Mouse (Mus musculus): ENCODE data around the gene Hsd17b14. TPM values are rescaled to one million over a fixed set of nuclear protein-coding genes. Genes with fewer than 3 reads are reported as not detected.
"Not testable (repeated sequence)": the region's sequence is repeated elsewhere in the genome, so short reads cannot be mapped to it uniquely, and the experiment has no call there.

Hsd17b14 gene
- polyA plus RNA-seq, 1 experiment from 2014 or later: 0.10 TPM

- no peak for DNase-seq (ENCODE audit: low spot score, missing footprints)
- peak overlapping the region; percentile 95 for H3K4me2 ChIP-seq
- WGBS: 25% methylated on average over 7 of the region's 7 CpGs
- H3K27me3 ChIP-seq (ENCODE audit: control insufficient read depth, insufficient read depth, low read length): no peaks in the 10 kb centered on the region
- peak overlapping the region; percentile 73 for H3K4me3 ChIP-seq (ENCODE audit: low read depth, low read length)
- no peak overlapping the region for H3K27ac ChIP-seq (ENCODE audit: low read depth, low read length)
- peak overlapping the region; percentile 79 for H3K9ac ChIP-seq (ENCODE audit: low read length)
- H3K9me3 ChIP-seq (ENCODE audit: control insufficient read depth, low read length): no peaks in the 10 kb centered on the region
- H3K36me3 ChIP-seq (ENCODE audit: control insufficient read depth, insufficient read depth, low read length): no peaks in the 10 kb centered on the region
- ATAC-seq (ENCODE audit: low FRiP score): no peak; the same call in 1 of the 2 replicates
- H3K4me1 ChIP-seq (ENCODE audit: control insufficient read depth, insufficient read depth, low read length): peaks cover 8% of the 10 kb centered on the region
Observed at GRCm38 (mm10) chr7:45526474-45527120, 28.1 kb upstream of the Hsd17b14 start.

GRCm38 (mm10) chr7:45527169-45527568, 27.5 kb upstream of the Hsd17b14 start:
- not testable (repeated sequence) for H3K36me3 ChIP-seq (ENCODE audit: control insufficient read depth, insufficient read depth, low read length); H3K4me3 ChIP-seq (ENCODE audit: low read depth, low read length); H3K27ac ChIP-seq (ENCODE audit: low read depth, low read length); H3K27me3 ChIP-seq (ENCODE audit: control insufficient read depth, insufficient read depth, low read length); H3K4me2 ChIP-seq; H3K9ac ChIP-seq (ENCODE audit: low read length); DNase-seq (ENCODE audit: low spot score, missing footprints); ATAC-seq (ENCODE audit: low FRiP score); H3K9me3 ChIP-seq (ENCODE audit: control insufficient read depth, low read length); H3K4me1 ChIP-seq (ENCODE audit: control insufficient read depth, insufficient read depth, low read length)
- WGBS: 91% methylated on average over 6 of the region's 6 CpGs

DNA sequence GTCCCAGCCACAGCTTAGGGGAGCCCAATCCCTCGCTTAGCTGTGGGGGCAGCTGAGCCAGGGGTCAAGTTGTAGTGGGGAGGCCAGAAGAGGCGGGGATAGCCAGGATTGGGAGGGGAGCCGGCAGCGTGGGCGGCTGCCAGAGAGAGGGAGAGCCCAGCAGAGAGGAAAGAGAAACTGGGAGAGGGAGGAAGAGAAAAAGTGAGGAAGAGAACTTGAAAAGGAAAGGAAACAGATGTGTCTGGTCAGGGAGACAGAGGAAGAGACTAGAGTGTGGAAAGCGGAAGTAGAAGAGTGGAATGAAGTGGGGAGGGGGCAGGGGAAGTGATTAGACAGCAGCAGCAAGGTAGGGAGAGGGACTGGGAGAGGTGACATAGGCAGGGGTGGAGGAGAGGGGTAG, 25.2 kb upstream of the Hsd17b14 start:
- Histone ChIP-seq H3K4me2 (no peak overlapping the region), H3K27me3 (ENCODE audit: control insufficient read depth, insufficient read depth, low read length) (no peaks in the 10 kb centered on the region), H3K9me3 (ENCODE audit: control insufficient read depth, low read length) (no peaks in the 10 kb centered on the region), H3K4me1 (ENCODE audit: control insufficient read depth, insufficient read depth, low read length) (peaks cover 8% of the 10 kb centered on the region), H3K36me3 (ENCODE audit: control insufficient read depth, insufficient read depth, low read length) (no peaks in the 10 kb centered on the region), H3K27ac (ENCODE audit: low read depth, low read length) (no peak overlapping the region), H3K4me3 (ENCODE audit: low read depth, low read length) (no peak overlapping the region), H3K9ac (ENCODE audit: low read length) (no peak overlapping the region)
- WGBS: 15% methylated on average over 6 of the region's 6 CpGs
- no peak for ATAC-seq (ENCODE audit: low FRiP score)
- no peak for DNase-seq (ENCODE audit: low spot score, missing footprints)

DNA sequence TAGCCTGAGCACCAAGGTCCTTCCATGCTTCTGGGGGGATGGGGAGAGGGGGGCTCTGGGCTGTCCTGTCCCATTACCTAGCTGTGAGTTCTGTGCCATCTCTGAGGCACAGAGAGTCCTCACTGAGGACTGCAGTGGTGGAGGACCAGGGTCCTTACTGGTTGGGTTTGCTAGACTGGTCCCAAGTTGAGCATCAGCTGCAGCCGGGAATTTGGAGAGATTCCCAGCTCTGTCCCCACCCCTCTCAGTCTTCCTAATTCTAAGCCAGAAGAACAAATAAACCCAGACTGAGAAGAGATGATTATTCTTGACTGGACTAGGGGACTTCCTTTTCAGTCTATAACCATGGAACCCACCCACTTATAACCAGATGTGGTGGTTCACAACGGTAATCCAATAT, 24.1 kb upstream of the Hsd17b14 start:
- H3K4me2 ChIP-seq: no peak overlapping the region
- WGBS: 74% methylated on average over 2 of the region's 2 CpGs

DNA sequence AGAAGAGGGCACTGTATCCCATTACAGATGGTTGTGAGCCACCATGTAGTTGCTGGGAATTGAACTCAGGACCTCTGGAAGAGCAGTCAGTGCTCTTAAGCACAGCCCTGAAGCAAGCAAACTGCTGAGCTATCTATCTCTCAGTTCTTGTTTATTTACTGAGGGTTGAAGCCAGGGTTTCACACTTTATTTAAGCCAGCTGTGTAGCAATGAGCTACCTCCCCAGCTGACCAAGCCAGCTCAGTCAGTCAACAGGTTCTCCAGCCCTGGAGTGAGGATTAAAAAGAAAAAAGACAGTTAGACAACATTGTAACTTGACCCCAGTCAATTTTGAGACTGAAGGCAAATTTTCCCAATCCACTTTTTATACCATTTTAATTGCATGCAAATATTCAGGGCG, 19.0 kb upstream of the Hsd17b14 start:
- no peak overlapping the region for H3K4me2 ChIP-seq
- H3K4me3 ChIP-seq (ENCODE audit: low read depth, low read length): no peak overlapping the region
- DNase-seq (ENCODE audit: low spot score, missing footprints) (no peak), ATAC-seq (ENCODE audit: low FRiP score) (no peak)
- H3K36me3 ChIP-seq (ENCODE audit: control insufficient read depth, insufficient read depth, low read length): no peaks in the 10 kb centered on the region
- H3K9me3 ChIP-seq (ENCODE audit: control insufficient read depth, low read length): no peaks in the 10 kb centered on the region
- peaks cover 4% of the 10 kb centered on the region for H3K4me1 ChIP-seq (ENCODE audit: control insufficient read depth, insufficient read depth, low read length)
- WGBS: 82% methylated on average over 1 of the region's 1 CpGs
- no peak overlapping the region for H3K27ac ChIP-seq (ENCODE audit: low read depth, low read length)
- H3K27me3 ChIP-seq (ENCODE audit: control insufficient read depth, insufficient read depth, low read length): no peaks in the 10 kb centered on the region
- no peak overlapping the region for H3K9ac ChIP-seq (ENCODE audit: low read length)

More for the DNA sequence above, 24.1 kb upstream of the Hsd17b14 start:
- H3K36me3 ChIP-seq (ENCODE audit: control insufficient read depth, insufficient read depth, low read length): no peaks in the 10 kb centered on the region
- H3K9ac ChIP-seq (ENCODE audit: low read length): no peak overlapping the region
- no peaks in the 10 kb centered on the region for H3K9me3 ChIP-seq (ENCODE audit: control insufficient read depth, low read length)
- H3K27ac ChIP-seq (ENCODE audit: low read depth, low read length): no peak overlapping the region; the same call in 1 of the 2 replicates
- H3K27me3 ChIP-seq (ENCODE audit: control insufficient read depth, insufficient read depth, low read length): no peaks in the 10 kb centered on the region
- ATAC-seq (ENCODE audit: low FRiP score) (no peak), DNase-seq (ENCODE audit: low spot score, missing footprints) (no peak)
- H3K4me1 ChIP-seq (ENCODE audit: control insufficient read depth, insufficient read depth, low read length): no peaks in the 10 kb centered on the region
- H3K4me3 ChIP-seq (ENCODE audit: low read depth, low read length): no peak overlapping the region

DNA sequence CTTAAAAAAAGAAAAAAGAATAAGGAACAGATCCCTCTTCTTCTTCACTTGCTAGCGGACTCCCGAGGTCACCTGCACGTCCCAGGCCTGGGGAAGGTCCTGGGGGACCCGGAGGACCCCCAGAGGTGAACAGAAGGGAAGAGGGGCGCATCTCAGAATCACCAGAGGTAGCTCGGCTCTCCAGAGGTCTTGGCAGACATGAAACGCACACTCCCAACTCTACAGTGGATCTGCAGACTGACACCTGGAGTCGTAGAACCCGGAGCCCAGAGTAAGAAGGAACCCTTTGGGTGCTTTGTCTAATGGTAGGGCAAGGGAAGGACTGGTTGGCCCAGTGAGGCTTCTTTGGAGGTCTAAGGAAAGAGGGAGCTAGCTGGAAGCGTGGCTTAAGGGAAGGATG, 17.1 kb upstream of the Hsd17b14 start:
- 79% methylated on average over 10 of the region's 10 CpGs for WGBS
- no peak overlapping the region for H3K27ac ChIP-seq (ENCODE audit: low read depth, low read length)
- ATAC-seq (ENCODE audit: low FRiP score): peak; percentile 1; the same call in 1 of the 2 replicates

DNA sequence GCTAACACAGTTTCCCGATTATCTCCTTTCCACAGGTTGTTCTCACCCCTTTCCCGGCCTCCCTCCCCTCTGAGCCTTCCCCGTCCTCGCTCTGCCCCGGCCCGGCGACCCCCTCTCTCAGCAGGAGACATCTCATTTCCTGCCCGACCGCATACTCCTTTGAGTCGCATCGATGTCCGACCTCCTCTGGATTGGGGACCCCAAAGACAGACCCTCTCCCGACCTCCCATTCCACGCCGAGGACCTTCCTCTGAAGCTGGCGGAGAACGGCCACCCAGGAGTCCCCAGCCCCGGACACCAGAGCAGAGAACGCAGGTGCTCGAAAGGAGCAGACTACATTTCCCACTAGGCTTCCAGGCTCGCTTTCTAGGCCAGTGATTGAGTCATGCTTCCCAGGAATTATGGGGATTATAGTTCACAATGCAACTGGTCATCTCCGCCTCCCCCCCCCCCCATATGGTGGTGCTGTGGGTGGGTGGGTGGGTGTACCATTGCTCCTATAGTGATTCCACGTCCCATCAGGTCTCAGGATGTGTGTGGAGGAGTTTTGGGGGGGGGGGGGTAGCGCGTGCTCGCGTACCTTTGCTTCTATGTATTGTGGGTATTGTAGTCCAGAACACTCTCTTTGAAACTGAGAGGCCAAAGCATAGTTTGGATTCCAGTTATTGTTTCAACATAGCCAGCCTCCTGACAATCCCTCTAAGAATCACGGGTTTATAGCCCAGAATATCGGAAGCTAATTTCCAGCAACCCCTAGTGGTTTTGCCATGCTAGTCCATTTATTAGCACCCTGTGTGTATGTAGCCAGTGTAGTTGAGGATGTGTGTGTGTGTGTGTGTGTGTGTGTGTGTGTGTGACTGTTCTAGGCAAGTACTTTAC, 16.3 kb upstream of the Hsd17b14 start:
- Histone ChIP-seq H3K27me3 (ENCODE audit: control insufficient read depth, insufficient read depth, low read length) (no peaks in the 10 kb centered on the region), H3K27ac (ENCODE audit: low read depth, low read length) (no peak overlapping the region), H3K9me3 (ENCODE audit: control insufficient read depth, low read length) (no peaks in the 10 kb centered on the region), H3K36me3 (ENCODE audit: control insufficient read depth, insufficient read depth, low read length) (no peaks in the 10 kb centered on the region), H3K4me1 (ENCODE audit: control insufficient read depth, insufficient read depth, low read length) (peaks cover 4% of the 10 kb centered on the region), H3K4me3 (ENCODE audit: low read depth, low read length) (peak overlapping the region; percentile 50), H3K4me2 (peak overlapping the region; percentile 71), H3K9ac (ENCODE audit: low read length) (peak overlapping the region; percentile 68)
- peak; percentile 87 for ATAC-seq (ENCODE audit: low FRiP score)
- 3% methylated on average over 28 of the region's 29 CpGs for WGBS
- DNase-seq (ENCODE audit: low spot score, missing footprints): peak; percentile 92

More for the DNA sequence above, 17.1 kb upstream of the Hsd17b14 start:
- Histone ChIP-seq H3K4me2 (peak overlapping the region; percentile 71), H3K36me3 (ENCODE audit: control insufficient read depth, insufficient read depth, low read length) (no peaks in the 10 kb centered on the region), H3K9me3 (ENCODE audit: control insufficient read depth, low read length) (no peaks in the 10 kb centered on the region), H3K4me1 (ENCODE audit: control insufficient read depth, insufficient read depth, low read length) (peaks cover 4% of the 10 kb centered on the region), H3K4me3 (ENCODE audit: low read depth, low read length) (peak overlapping the region; percentile 50), H3K9ac (ENCODE audit: low read length) (peak overlapping the region; percentile 68; the same call in 1 of the 2 replicates), H3K27me3 (ENCODE audit: control insufficient read depth, insufficient read depth, low read length) (no peaks in the 10 kb centered on the region)
- DNase-seq (ENCODE audit: low spot score, missing footprints): no peak

DNA sequence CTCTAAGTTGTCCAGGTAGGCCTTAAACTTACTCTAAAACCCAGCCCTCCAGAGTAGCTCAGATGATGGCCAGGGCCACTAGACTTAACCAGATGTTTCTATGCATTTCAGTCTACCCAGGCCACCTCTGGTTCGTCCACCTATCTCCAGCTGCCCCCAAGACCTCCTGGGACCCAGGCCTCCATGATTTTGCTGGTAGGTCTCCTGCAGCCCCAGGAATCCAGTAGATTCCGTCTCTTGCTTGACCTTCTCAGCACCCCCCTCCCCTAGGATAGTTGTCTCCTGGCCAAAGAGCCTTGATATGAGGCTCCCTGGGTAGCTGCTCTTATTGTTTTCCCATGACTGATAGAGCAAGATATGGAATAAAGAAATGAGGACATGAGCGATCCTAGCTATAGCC, 15.6 kb upstream of the Hsd17b14 start:
- DNase-seq (ENCODE audit: low spot score, missing footprints) (no peak), ATAC-seq (ENCODE audit: low FRiP score) (peak; percentile 27; the same call in 1 of the 2 replicates)
- Histone ChIP-seq H3K4me2 (no peak overlapping the region), H3K9ac (ENCODE audit: low read length) (no peak overlapping the region), H3K4me3 (ENCODE audit: low read depth, low read length) (no peak overlapping the region), H3K36me3 (ENCODE audit: control insufficient read depth, insufficient read depth, low read length) (no peaks in the 10 kb centered on the region), H3K27ac (ENCODE audit: low read depth, low read length) (no peak overlapping the region), H3K9me3 (ENCODE audit: control insufficient read depth, low read length) (no peaks in the 10 kb centered on the region), H3K27me3 (ENCODE audit: control insufficient read depth, insufficient read depth, low read length) (no peaks in the 10 kb centered on the region), H3K4me1 (ENCODE audit: control insufficient read depth, insufficient read depth, low read length) (peaks cover 4% of the 10 kb centered on the region)
- WGBS: 88% methylated on average over 3 of the region's 3 CpGs

- Histone ChIP-seq H3K27me3 (ENCODE audit: control insufficient read depth, insufficient read depth, low read length) (no peaks in the 10 kb centered on the region), H3K4me3 (ENCODE audit: low read depth, low read length) (no peak overlapping the region), H3K4me2 (no peak overlapping the region), H3K9me3 (ENCODE audit: control insufficient read depth, low read length) (no peaks in the 10 kb centered on the region), H3K27ac (ENCODE audit: low read depth, low read length) (no peak overlapping the region), H3K9ac (ENCODE audit: low read length) (no peak overlapping the region), H3K4me1 (ENCODE audit: control insufficient read depth, insufficient read depth, low read length) (peaks cover 4% of the 10 kb centered on the region), H3K36me3 (ENCODE audit: control insufficient read depth, insufficient read depth, low read length) (no peaks in the 10 kb centered on the region)
- ATAC-seq (ENCODE audit: low FRiP score): no peak
- no peak for DNase-seq (ENCODE audit: low spot score, missing footprints)
- WGBS: 76% methylated on average over 2 of the region's 2 CpGs
Observed at GRCm38 (mm10) chr7:45540213-45540612, 14.5 kb upstream of the Hsd17b14 start.
